Mouse (Mus musculus) small intestine, adult 2 months (tissue): ENCODE measurements around the gene Npb.

Experiments used
- CTCF ChIP-seq: fragments of 200-500 bp; IDR thresholded peaks from 2 replicates; pipeline ENCODE4 v1.5.1; 2012; ENCODE audit warnings: low read depth, mild to moderate bottlenecking, control low read depth, inconsistent platforms, low read length, moderate library complexity, mixed read lengths; ENCODE audit not compliant: insufficient replicate concordance, insufficient read length; ENCODE audit errors: extremely low read depth
- POLR2A ChIP-seq: fragments of 200-500 bp; IDR thresholded peaks from 2 replicates; pipeline ENCODE4 v1.6.1; 2012; ENCODE audit warnings: low read depth, mild to moderate bottlenecking, control low read depth, inconsistent platforms, low read length, moderate library complexity

DNA sequence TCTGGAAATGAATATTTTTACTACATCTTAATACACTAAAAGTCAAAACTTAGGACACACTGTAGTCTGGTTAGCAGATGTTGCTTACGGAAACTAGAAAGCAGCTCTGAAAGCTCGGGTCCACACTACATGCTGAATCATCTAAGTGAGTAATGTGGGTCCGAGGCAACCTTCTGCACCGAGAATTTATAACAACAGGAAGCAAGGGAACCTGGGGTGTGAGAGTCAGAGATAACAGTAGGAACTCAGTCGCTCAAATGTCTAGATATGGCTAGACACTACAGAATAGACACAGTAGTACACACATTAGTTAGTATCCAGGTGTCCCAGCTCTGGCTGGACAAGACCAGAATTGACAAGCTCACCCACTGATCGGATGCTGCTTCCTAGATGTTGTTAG, 19.7 kb upstream of the Npb start:
- TF ChIP-seq CTCF (no peak), POLR2A (no peak)
